Mouse (Mus musculus) left cerebral cortex, adult 18-20 months (tissue): ENCODE data around the gene Gm28539. TPM values are rescaled to one million over a fixed set of nuclear protein-coding genes. Genes with fewer than 3 reads are reported as not detected.
A peak's percentile ranks its signal among the peaks of the same experiment; 100 is the strongest.

Experiments used
- DNase-seq, 2 experiments: peaks; one replicate each; pipeline ENCODE4 v3.0.0; 2021 to 2022; ENCODE audit warnings: low spot score in 2 of 2, mixed read lengths in 1 of 2
- long read RNA-seq, 2 experiments: library from polyadenylated mRNA; stranded (forward); transcript quantifications; one replicate each; pipeline ENCODE4 v2.0.0; 2021
- total RNA-seq, 2 experiments: library from RNA; stranded (reverse); gene quantifications; 2 replicates each; pipeline ENCODE4 v1.2.3; 2021

The Gm28539 gene
- total RNA-seq, result 10 to 100 TPM in 1 of 2 experiments, 1 to 10 TPM in 1; 5.6 to 13.5 TPM
- long read RNA-seq, experiment 1, partial matches to known transcripts, result 0 of 1 reads
- long read RNA-seq, experiment 1, other reads (novel, unspliced or antisense), result 1 of 1 reads
- long read RNA-seq, experiment 2, partial matches to known transcripts, result 0 of 2 reads
- long read RNA-seq, experiment 2, other reads (novel, unspliced or antisense), result 2 of 2 reads

- DNase-seq, result peak; percentile 94 to 96
Observed at GRCm38 (mm10) chr16:18836468-18837208, at the start of gene Gm28539, which contains the start of gene 2510002D24Rik. Gm28539 (plus strand) TSS chr16:18836584. 2510002D24Rik (plus strand) TSS chr16:18836578.

- DNase-seq, result no peak
Observed at GRCm38 (mm10) chr16:18786652-18787051, 49.7 kb upstream of the Gm28539 start.

DNA sequence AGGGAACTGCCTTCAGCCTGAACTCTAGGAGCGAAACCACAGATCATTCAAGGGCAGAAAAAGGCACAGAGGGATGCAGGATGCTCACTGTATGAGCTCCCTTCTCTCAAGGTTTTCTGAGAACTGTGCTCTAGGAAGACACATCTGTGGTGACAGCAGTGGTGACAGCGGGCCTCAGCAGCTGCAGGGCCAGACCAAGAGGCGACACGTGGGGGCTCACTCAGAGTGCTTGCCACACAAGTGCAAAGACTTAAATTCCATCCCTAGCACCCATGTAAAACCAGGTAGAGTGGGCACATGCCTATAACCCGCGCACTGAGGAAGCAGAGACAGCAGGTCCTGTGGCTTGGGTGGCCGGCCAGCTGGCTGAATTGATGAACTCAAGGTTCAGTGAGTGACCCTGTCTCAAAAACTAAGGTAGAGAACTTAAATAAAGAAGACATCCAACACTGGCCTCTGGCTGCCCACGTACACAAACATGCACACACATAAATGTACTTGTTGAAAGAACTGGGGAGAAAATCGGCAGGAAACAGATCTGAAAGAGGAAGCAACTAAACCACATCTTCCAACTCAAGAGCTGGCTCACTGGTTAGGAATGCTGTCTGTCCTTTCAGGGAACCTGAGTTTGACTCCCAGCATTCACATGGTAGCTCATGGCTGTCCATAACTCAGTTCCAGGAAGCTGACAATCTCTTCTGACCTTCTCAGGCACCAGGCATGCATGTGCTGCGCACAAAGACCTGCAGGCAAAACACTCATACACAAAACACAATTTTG lies 47.6 kb upstream of the Gm28539 start:
- DNase-seq, result no peak

DNA sequence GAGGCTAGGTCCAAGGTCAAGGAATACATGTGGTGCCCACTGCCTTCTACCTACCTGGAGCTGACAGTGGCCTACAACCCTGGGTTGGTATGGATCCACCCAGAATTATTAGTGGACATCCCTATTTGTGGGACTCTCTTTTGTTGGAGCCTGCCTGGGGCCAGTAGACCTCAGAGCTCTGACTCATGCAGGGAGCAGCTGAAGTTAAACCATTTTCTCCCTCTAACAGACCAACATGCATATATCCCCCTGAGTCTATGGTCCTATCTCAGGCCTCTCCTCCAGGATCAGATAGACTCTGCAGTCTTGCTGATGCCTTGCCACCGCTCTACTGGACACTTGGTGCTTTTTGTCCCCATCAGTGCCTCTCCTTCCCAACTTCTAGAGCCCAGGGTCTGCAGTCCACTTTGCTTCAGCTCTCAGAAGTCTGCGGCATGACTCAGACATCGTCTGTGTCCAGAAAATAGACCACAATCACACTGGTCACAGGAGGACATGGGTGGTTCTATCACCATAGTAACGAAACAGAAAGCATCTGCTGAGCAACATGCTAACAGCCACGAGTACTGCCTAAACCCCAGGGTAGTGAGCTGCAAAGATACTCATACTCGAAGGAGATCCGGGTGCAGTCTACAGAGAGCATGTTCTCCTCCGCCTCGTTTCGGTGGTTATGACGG lies 41.0 kb upstream of the Gm28539 start:
- peak in 1 of 2 experiments; percentile 21 for DNase-seq

GRCm38 (mm10) chr16:18796645-18797044 lies 39.7 kb upstream of the Gm28539 start:
- DNase-seq, result no peak

- DNase-seq, result no peak
Observed at GRCm38 (mm10) chr16:18798151-18798550, 38.2 kb upstream of the Gm28539 start.

- peak; percentile 72 for DNase-seq
Observed at GRCm38 (mm10) chr16:18798841-18799240, 37.5 kb upstream of the Gm28539 start.

- DNase-seq, result no peak
Observed at GRCm38 (mm10) chr16:18805746-18806145, 30.6 kb upstream of the Gm28539 start.

DNA sequence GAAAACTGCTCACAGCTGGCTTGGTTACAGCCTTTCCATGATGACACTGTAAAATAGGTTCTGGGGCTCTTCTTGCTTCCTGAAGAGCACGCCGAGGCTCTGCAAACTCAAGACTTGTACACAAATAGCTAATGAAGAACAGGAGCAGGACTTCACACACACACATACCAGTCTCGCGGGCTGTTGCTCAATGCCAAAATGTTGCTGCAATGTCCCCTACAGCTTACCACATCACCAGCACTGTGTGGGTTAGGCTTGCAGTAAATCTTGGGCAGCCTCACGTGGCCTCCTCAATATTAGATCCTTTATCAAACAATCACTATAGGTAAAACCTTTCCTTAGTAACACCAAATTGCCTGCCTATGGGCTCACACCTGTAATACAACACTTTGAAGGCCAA lies 27.4 kb upstream of the Gm28539 start:
- no peak for DNase-seq

GRCm38 (mm10) chr16:18811032-18811431 lies 25.4 kb upstream of the Gm28539 start:
- DNase-seq, result no peak

DNA sequence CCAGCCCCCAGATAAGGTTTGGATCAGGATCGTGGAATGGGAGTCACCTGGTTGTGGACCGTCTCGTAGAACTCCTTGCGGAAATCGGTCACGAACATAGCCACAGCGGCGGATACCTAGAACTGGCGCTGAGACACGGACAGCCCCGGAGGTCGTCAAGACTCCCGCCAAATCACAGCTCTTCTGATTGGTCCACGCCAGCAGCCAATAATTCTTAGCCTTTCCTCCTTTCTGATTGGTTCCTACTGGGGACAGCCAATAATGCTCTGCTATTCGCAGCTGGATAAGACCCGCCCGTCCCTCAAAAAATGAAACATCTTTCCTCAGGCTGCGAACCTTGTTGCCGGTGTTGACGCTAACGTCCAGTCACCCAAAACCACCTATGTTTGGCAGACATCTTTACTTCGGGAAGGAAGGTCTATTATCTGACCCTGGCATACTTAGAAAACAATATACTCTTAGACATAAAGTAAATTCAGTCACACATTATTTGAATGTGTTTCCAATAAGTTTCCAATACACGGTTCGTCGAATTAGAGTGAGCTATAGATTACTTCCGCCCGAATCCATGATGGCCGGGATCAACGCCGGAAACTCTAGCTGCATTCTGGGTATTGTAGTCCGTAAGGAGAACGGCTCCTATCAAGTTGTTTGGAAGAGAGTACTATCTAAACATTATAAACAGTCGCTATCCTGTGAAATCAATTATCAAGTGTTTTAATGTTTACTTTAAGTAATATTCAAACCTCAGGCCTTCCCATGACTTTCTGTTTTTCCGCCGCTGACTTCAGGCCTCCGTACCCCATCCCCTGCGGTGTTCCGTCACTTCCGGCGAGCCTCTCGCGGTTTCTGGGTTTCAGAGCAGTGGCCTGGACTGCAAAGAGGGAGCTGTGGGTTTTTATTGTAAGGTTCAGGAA lies 24.7 kb upstream of the Gm28539 start, which contains the start of the genes Ufd1 and Cdc45:
TSS of gene Ufd1 (plus strand) at position 312 of the 917 bp plus-strand sequence.
TSS of gene Cdc45 (minus strand) at position 520 of the 917 bp plus-strand sequence.
- peak; percentile 79 to 86 for DNase-seq

- DNase-seq, result no peak
Observed at GRCm38 (mm10) chr16:18812385-18812910, 23.9 kb upstream of the Gm28539 start.

DNA sequence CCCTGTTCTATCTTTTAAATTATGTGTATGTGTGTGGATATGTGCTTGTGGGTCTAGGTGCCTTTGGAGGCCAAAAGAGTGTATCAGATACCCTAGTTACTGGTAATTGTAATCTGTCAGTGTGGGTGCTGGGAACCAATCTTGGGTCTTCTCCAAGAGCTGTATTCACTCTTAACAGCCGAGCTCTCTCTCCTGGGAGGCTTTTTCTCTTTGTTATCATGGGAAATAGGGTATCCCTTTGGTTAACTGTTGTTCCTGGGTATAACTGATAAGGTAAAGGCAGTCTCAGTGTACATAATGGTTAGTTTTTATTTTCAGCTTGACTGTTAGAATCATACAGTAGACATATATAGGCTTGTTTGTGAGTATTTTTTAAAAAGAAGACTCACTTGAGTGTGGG lies 14.0 kb upstream of the Gm28539 start:
- no peak for DNase-seq

- peak; percentile 9 to 21 for DNase-seq
Observed at GRCm38 (mm10) chr16:18822925-18823324, 13.5 kb upstream of the Gm28539 start.

DNA sequence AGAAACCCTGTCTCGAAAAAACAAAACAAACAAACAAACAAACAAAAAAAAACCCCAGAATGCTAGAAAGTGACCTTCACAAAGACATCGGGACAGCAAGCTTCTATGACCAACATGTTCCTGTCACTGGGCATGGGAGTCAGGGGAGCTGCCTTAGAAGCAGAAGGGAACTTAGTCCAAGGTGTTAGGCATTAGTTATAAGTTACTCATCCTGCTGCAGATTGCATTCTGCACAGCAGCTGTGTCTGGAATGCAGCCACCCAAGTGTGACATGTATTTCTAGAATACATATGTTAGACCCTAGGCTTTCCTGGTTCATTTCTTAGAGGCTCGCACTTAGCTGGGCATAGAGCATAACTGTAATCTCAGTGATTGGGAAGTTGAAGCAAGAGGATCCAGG lies 7.8 kb upstream of the Gm28539 start:
- DNase-seq, result no peak

DNA sequence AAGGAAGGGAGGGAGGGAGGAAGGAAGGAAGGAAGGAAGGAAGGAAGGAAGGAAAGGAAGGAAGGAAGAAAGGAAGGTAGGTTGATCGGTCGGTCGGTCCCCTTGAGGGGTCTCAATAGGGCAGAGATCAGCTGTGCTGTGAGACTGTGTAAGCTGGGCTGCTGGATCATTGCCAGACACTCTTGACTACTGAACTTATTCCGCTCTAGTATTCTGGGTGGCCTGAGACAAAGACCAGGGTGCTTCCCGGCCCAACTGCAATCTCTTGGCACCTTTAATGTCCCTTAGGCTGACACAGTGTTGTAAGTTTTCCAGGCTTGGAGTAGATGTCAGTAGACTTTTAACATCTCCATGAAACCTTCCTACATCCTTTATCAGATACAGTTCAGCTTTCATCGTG lies 7.3 kb upstream of the Gm28539 start:
- no peak for DNase-seq

- no peak for DNase-seq
Observed at GRCm38 (mm10) chr16:18833486-18833885, 2.9 kb upstream of the Gm28539 start.

- no peak for DNase-seq
Observed at GRCm38 (mm10) chr16:18836073-18836467, 314 bp upstream of the Gm28539 start.

- DNase-seq, result no peak
Observed at GRCm38 (mm10) chr16:18838346-18838745, 2.0 kb downstream of the Gm28539 start.

- DNase-seq, result no peak
Observed at GRCm38 (mm10) chr16:18846301-18846820, 10.0 kb downstream of the Gm28539 start.
